Mouse (Mus musculus): ENCODE results near the gene Gp9. TPM values are rescaled to one million over a fixed set of nuclear protein-coding genes. Genes with fewer than 3 reads are reported as not detected.
"Not testable (repeated sequence)": the region's sequence is repeated elsewhere in the genome, so short reads cannot be mapped to it uniquely, and the experiment has no call there.

Gp9 gene
- polyA plus RNA-seq, 1 experiment from 2014 or later: 2.7 TPM

DNA sequence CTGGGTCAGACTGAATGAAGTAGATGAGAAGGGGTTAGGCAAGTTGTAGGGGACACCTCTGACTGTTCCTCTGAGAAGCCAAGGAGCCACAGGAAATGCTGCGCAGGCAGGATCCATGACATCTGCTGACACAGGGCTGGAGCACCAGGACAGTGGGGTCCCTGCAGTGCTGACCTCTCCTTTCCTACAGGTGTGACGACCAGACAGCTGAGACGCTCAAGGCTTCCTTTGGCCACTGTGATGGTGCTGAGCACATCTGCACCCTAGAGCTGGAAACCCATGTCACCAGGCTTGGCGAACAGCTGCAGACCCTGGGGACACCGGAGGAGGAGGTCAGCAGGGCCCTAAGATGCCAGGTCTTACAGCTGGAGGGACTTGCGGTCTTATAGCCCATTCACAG, 26.3 kb upstream of the Gp9 start:
- WGBS: 80% methylated on average over 6 of the region's 6 CpGs

DNA sequence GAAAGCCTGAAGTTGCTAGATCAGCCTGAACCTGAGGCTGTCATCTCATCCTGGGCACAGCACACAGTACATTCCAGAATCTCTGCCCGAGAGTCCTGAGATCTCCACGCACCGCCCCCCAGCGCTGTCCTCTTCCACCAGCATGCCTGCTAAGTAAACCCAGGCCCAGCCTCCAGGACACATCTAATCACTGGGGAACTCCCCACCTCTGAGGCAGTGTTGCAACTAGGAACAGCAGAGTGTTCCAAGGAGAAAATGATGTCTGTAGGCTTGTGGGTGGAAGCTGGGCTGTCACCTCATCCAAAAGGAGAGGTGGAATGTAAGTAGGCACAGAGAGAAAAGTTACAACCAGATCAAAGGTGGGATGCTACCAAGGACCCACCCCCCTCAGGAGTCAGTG, 22.7 kb upstream of the Gp9 start:
- no peaks in the 10 kb centered on the region for H3K9me3 ChIP-seq
- no peak overlapping the region for H3K27ac ChIP-seq
- no peak overlapping the region for H3K4me3 ChIP-seq (replicated peaks)
- 91% methylated on average over 4 of the region's 4 CpGs for WGBS
- ATAC-seq (ENCODE audit: insufficient number of reproducible peaks, insufficient read depth, low FRiP score, low TSS enrichment, low read depth): no peak
- no peak overlapping the region for H3K4me2 ChIP-seq
- H3K9ac ChIP-seq (replicated peaks): no peak overlapping the region
- H3K4me1 ChIP-seq (replicated peaks): no peaks in the 10 kb centered on the region
- H3K36me3 ChIP-seq: no peaks in the 10 kb centered on the region
- H3K27me3 ChIP-seq: no peaks in the 10 kb centered on the region

More for the DNA sequence above, 26.3 kb upstream of the Gp9 start:
- H3K4me1 ChIP-seq (replicated peaks): no peaks in the 10 kb centered on the region
- H3K36me3 ChIP-seq: no peaks in the 10 kb centered on the region
- no peak overlapping the region for H3K9ac ChIP-seq (replicated peaks)
- no peaks in the 10 kb centered on the region for H3K9me3 ChIP-seq
- H3K27ac ChIP-seq: no peak overlapping the region
- no peak overlapping the region for H3K4me2 ChIP-seq
- ATAC-seq (ENCODE audit: insufficient number of reproducible peaks, insufficient read depth, low FRiP score, low TSS enrichment, low read depth): no peak
- no peaks in the 10 kb centered on the region for H3K27me3 ChIP-seq
- H3K4me3 ChIP-seq (replicated peaks): no peak overlapping the region

DNA sequence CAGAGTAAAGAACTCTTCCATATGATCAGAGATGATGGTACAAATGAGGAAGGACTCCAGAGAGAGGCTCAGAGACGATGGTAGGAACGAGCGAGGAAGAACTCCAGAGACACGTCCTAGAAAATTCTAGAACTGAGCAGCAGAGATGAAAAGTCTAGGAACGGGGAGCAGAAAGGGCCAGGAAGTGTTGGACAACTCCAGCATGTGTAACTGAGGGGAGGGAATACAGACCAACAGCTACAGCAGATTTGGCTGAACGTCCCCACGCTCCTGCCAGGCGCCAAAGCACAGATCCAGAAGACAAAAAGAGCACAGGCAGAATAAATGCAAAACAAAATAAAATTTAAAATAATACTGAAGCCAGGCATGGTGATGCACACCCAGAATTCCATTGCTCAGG, 21.0 kb upstream of the Gp9 start:
- Histone ChIP-seq H3K9ac (replicated peaks) (no peak overlapping the region), H3K36me3 (no peaks in the 10 kb centered on the region), H3K27me3 (no peaks in the 10 kb centered on the region), H3K9me3 (no peaks in the 10 kb centered on the region), H3K4me2 (no peak overlapping the region), H3K4me3 (replicated peaks) (no peak overlapping the region), H3K27ac (no peak overlapping the region), H3K4me1 (replicated peaks) (no peaks in the 10 kb centered on the region)
- WGBS: 91% methylated on average over 8 of the region's 8 CpGs
- ATAC-seq (ENCODE audit: insufficient number of reproducible peaks, insufficient read depth, low FRiP score, low TSS enrichment, low read depth): no peak

DNA sequence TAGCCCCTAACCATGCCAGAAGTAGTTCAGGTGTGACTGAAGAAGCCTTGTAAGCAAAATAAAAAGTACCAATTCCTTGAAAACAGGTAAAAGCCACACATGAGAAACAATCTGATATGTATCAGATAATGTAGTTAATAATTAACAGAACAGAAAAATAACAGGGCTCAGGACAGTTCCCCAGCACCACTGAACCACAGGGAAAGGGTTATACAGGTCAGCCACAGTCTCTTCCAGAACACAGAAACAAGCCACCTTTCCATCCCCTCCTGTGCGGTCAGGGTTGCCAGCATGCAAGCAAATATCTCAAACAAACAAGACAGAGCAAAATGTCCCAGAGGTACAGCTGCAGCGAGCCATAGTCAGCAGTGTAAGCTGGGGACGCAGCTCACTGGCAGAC, 18.5 kb upstream of the Gp9 start:
- no peaks in the 10 kb centered on the region for H3K27me3 ChIP-seq
- no peaks in the 10 kb centered on the region for H3K36me3 ChIP-seq
- H3K9me3 ChIP-seq: no peaks in the 10 kb centered on the region
- no peak overlapping the region for H3K27ac ChIP-seq
- no peak for ATAC-seq (ENCODE audit: insufficient number of reproducible peaks, insufficient read depth, low FRiP score, low TSS enrichment, low read depth)
- no peak overlapping the region for H3K4me3 ChIP-seq (replicated peaks)
- H3K4me2 ChIP-seq: no peak overlapping the region
- H3K9ac ChIP-seq (replicated peaks): no peak overlapping the region
- H3K4me1 ChIP-seq (replicated peaks): no peaks in the 10 kb centered on the region
- 72% methylated on average over 3 of the region's 3 CpGs for WGBS

GRCm38 (mm10) chr6:87759850-87760249, 18.0 kb upstream of the Gp9 start:
- Histone ChIP-seq H3K4me1 (replicated peaks) (no peaks in the 10 kb centered on the region), H3K9me3 (no peaks in the 10 kb centered on the region), H3K27me3 (no peaks in the 10 kb centered on the region), H3K4me3 (replicated peaks) (no peak overlapping the region), H3K36me3 (no peaks in the 10 kb centered on the region), H3K27ac (no peak overlapping the region), H3K9ac (replicated peaks) (no peak overlapping the region), H3K4me2 (no peak overlapping the region)
- ATAC-seq (ENCODE audit: insufficient number of reproducible peaks, insufficient read depth, low FRiP score, low TSS enrichment, low read depth): no peak
- 73% methylated on average over 3 of the region's 3 CpGs for WGBS

- Histone ChIP-seq H3K27ac (no peak overlapping the region), H3K4me3 (replicated peaks) (no peak overlapping the region), H3K9ac (replicated peaks) (no peak overlapping the region), H3K4me2 (no peak overlapping the region), H3K4me1 (replicated peaks) (no peaks in the 10 kb centered on the region), H3K27me3 (no peaks in the 10 kb centered on the region), H3K36me3 (no peaks in the 10 kb centered on the region), H3K9me3 (0 out of 2 replicates have a peak, but pooled peaks cover 1% of the 10 kb centered on the region)
- no peak for ATAC-seq (ENCODE audit: insufficient number of reproducible peaks, insufficient read depth, low FRiP score, low TSS enrichment, low read depth)
- WGBS: 87% methylated on average over 5 of the region's 5 CpGs
Measured at GRCm38 (mm10) chr6:87762161-87762560, 15.7 kb upstream of the Gp9 start.

GRCm38 (mm10) chr6:87763376-87764280, 14.2 kb upstream of the Gp9 start:
- no peak for ATAC-seq (ENCODE audit: insufficient number of reproducible peaks, insufficient read depth, low FRiP score, low TSS enrichment, low read depth)
- Histone ChIP-seq H3K4me3 (replicated peaks) (no peak overlapping the region), H3K36me3 (no peaks in the 10 kb centered on the region), H3K27me3 (no peaks in the 10 kb centered on the region), H3K27ac (no peak overlapping the region), H3K9me3 (0 out of 2 replicates have a peak, but pooled peaks cover 2% of the 10 kb centered on the region), H3K4me2 (no peak overlapping the region), H3K9ac (replicated peaks) (no peak overlapping the region), H3K4me1 (replicated peaks) (no peaks in the 10 kb centered on the region)
- 66% methylated on average over 4 of the region's 4 CpGs for WGBS

DNA sequence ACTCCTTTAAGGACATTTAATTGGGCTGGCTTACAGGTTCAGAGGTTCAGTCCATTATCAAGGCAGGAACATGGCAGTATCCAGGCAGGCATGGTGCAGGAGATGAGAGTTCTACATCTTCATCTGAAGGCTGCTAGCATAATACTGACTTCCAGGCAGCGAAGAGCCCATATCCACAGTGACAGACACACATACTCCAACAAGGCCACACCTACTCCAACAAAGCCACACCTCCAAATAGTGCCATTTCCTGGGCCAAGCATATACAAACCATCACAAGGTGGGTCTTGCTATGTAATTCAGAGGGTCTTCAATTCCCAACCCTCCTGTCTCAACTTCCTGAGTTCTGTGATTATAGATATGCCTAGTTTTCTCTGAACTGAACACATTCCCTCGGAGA, 13.6 kb upstream of the Gp9 start:
- H3K4me2 ChIP-seq; H3K4me3 ChIP-seq (replicated peaks); H3K4me1 ChIP-seq (replicated peaks); H3K36me3 ChIP-seq; H3K27me3 ChIP-seq; H3K9ac ChIP-seq (replicated peaks); H3K9me3 ChIP-seq; H3K27ac ChIP-seq; ATAC-seq (ENCODE audit: insufficient number of reproducible peaks, insufficient read depth, low FRiP score, low TSS enrichment, low read depth): not testable (repeated sequence)
- WGBS: 90% methylated on average over 2 of the region's 2 CpGs

- no peak overlapping the region for H3K4me2 ChIP-seq
- no peaks in the 10 kb centered on the region for H3K36me3 ChIP-seq
- H3K27ac ChIP-seq: no peak overlapping the region
- WGBS: 62% methylated on average over 8 of the region's 8 CpGs
- no peak overlapping the region for H3K4me3 ChIP-seq (replicated peaks)
- 0 out of 2 replicates have a peak, but pooled peaks cover 2% of the 10 kb centered on the region for H3K9me3 ChIP-seq
- H3K27me3 ChIP-seq: no peaks in the 10 kb centered on the region
- ATAC-seq (ENCODE audit: insufficient number of reproducible peaks, insufficient read depth, low FRiP score, low TSS enrichment, low read depth): no peak
- no peaks in the 10 kb centered on the region for H3K4me1 ChIP-seq (replicated peaks)
- no peak overlapping the region for H3K9ac ChIP-seq (replicated peaks)
Measured at GRCm38 (mm10) chr6:87770626-87771025, 7.2 kb upstream of the Gp9 start.

DNA sequence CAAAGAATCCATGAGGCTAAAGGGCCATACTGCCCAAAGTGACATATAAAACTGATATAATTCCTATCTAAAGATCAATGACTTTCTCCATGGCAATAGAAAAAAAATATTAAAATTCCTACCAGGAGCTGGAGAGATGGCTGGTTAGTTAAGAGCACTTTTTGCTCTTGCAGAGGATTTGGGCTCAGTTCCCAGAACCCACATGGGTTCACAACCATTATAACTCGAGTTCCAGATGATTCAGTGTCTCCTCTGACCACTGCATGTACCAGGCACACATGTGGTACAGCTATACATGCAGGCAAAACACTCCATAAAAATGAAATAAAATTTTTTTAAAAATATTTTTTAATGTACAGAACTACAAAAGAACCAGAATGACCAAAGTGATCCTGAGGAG, 3.4 kb upstream of the Gp9 start:
- no peaks in the 10 kb centered on the region for H3K4me1 ChIP-seq (replicated peaks)
- H3K4me2 ChIP-seq: no peak overlapping the region
- H3K4me3 ChIP-seq (replicated peaks): no peak overlapping the region
- no peaks in the 10 kb centered on the region for H3K9me3 ChIP-seq
- H3K36me3 ChIP-seq: no peaks in the 10 kb centered on the region
- no peak overlapping the region for H3K9ac ChIP-seq (replicated peaks)
- ATAC-seq (ENCODE audit: insufficient number of reproducible peaks, insufficient read depth, low FRiP score, low TSS enrichment, low read depth): no peak
- no peaks in the 10 kb centered on the region for H3K27me3 ChIP-seq
- H3K27ac ChIP-seq: no peak overlapping the region
- 48% methylated on average over 1 of the region's 1 CpGs for WGBS

GRCm38 (mm10) chr6:87774909-87775308, 3.0 kb upstream of the Gp9 start:
- H3K4me3 ChIP-seq (replicated peaks): no peak overlapping the region
- no peaks in the 10 kb centered on the region for H3K27me3 ChIP-seq
- no peak overlapping the region for H3K9ac ChIP-seq (replicated peaks)
- no peaks in the 10 kb centered on the region for H3K9me3 ChIP-seq
- H3K36me3 ChIP-seq: no peaks in the 10 kb centered on the region
- no peak overlapping the region for H3K27ac ChIP-seq
- H3K4me1 ChIP-seq (replicated peaks): no peaks in the 10 kb centered on the region
- ATAC-seq (ENCODE audit: insufficient number of reproducible peaks, insufficient read depth, low FRiP score, low TSS enrichment, low read depth): no peak
- no peak overlapping the region for H3K4me2 ChIP-seq
- WGBS: 87% methylated on average over 9 of the region's 9 CpGs
